Mouse (Mus musculus) frontal cortex, postnatal 14 days (tissue): ENCODE results near the gene Mphosph9.
"Not testable (repeated sequence)": the region's sequence is repeated elsewhere in the genome, so short reads cannot be mapped to it uniquely, and the experiment has no call there.

Source experiments
- DNase-seq, 2 experiments: peaks; one replicate each; pipeline ENCODE4 v3.0.0; 2022; ENCODE audit warnings: low spot score in 2 of 2

Gene Mphosph9

GRCm38 (mm10) chr5:124327510-124328364 is at the start of gene Mphosph9, which contains the start of gene 2810006K23Rik:
Gene Mphosph9 (minus strand): TSS chr5:124327972.
Gene 2810006K23Rik (plus strand): TSS chr5:124328089.
- DNase-seq = peak; percentile 100

- DNase-seq = no peak
These were observed 49.4 kb upstream of the Mphosph9 start for GRCm38 (mm10) chr5:124377149-124377548.

- DNase-seq = no peak
These were observed 48.6 kb upstream of the Mphosph9 start for GRCm38 (mm10) chr5:124376401-124376800.

GRCm38 (mm10) chr5:124374298-124374697 is 46.5 kb upstream of the Mphosph9 start:
- DNase-seq = no peak

GRCm38 (mm10) chr5:124366721-124367120 is 38.9 kb upstream of the Mphosph9 start:
- DNase-seq = no peak

- no peak for DNase-seq
These were observed 38.0 kb upstream of the Mphosph9 start for GRCm38 (mm10) chr5:124365754-124366153.

GRCm38 (mm10) chr5:124364173-124364918 is 36.6 kb upstream of the Mphosph9 start:
- DNase-seq = no peak

- DNase-seq = not testable (repeated sequence)
These were observed 35.2 kb upstream of the Mphosph9 start, which contains the start of gene Cdk2ap1 for GRCm38 (mm10) chr5:124362982-124363381. Gene Cdk2ap1 (minus strand): TSS chr5:124363082.

GRCm38 (mm10) chr5:124359641-124360040 is 31.9 kb upstream of the Mphosph9 start:
- DNase-seq = no peak

GRCm38 (mm10) chr5:124356695-124357094 is 28.9 kb upstream of the Mphosph9 start:
- no peak for DNase-seq

GRCm38 (mm10) chr5:124355425-124355959 is 27.7 kb upstream of the Mphosph9 start:
- no peak for DNase-seq

GRCm38 (mm10) chr5:124354574-124355424 is 27.0 kb upstream of the Mphosph9 start:
- no peak for DNase-seq

- DNase-seq = no peak
These were observed 26.2 kb upstream of the Mphosph9 start for GRCm38 (mm10) chr5:124353726-124354547.

- DNase-seq = no peak
These were observed 25.4 kb upstream of the Mphosph9 start for GRCm38 (mm10) chr5:124353011-124353725.

- peak; percentile 61 to 80 for DNase-seq
These were observed 24.6 kb upstream of the Mphosph9 start for GRCm38 (mm10) chr5:124352141-124352920.

- no peak for DNase-seq
These were observed 23.8 kb upstream of the Mphosph9 start for GRCm38 (mm10) chr5:124351604-124352003.

GRCm38 (mm10) chr5:124351111-124351560 is 23.4 kb upstream of the Mphosph9 start:
- DNase-seq = peak; percentile 61 to 81

- no peak for DNase-seq
These were observed 22.6 kb upstream of the Mphosph9 start for GRCm38 (mm10) chr5:124350350-124350749.

- DNase-seq = no peak
These were observed 21.4 kb upstream of the Mphosph9 start for GRCm38 (mm10) chr5:124349196-124349595.
